ENCODE assay signal across 24 mouse cellular contexts in genomic region chr9:88539546-88540224, GRCm38 (mm10). TPM values are rescaled to one million over a fixed set of nuclear protein-coding genes. Genes with fewer than 3 reads are reported as not detected.
A peak's percentile ranks its signal among the peaks of the same experiment; 100 is the strongest.
DNase-seq lines count a peak whose midpoint lies in the region; ATAC-seq lines count a peak whose summit lies in the region.
"Had no signal": no experiment of that assay in that cellular context is flagged by ENCODE, and none has a peak within 500 bp of the region (broad histone marks: within the 10 kb centered on the region; RNA-seq: fewer than 3 reads in every experiment).

No protein-coding gene starts in this region.

- H3K36me3 ChIP-seq in kidney, embryonic 14.5 days (ENCODE audit: control insufficient read depth, insufficient read depth, low read length) = no peaks in the 10 kb centered on the region
- H3K36me3 ChIP-seq: embryonic facial prominence, embryonic 13.5 days; forebrain, embryonic 10.5 days; heart, embryonic 10.5 days; heart, embryonic 15.5 days; hindbrain, embryonic 15.5 days had no signal

- no peak overlapping the region for H3K27ac ChIP-seq in kidney, embryonic 14.5 days (ENCODE audit: low read depth, low read length)
- H3K27ac ChIP-seq: embryonic facial prominence, embryonic 13.5 days; forebrain, embryonic 10.5 days; gastrocnemius, adult 2 months; heart, embryonic 10.5 days; heart, embryonic 15.5 days; hindbrain, embryonic 15.5 days had no signal

- DNase-seq in 3134 (ENCODE audit: extremely low read depth, insufficient read length, low spot score) (peak; percentile 23), 3T3-L1 (ENCODE audit: low read depth, low spot score) (peak; percentile 64)
- no peak for DNase-seq in thymus, postnatal 10 days (ENCODE audit: low spot score in 2 of 2)
- no peak for DNase-seq in embryo, embryonic 10 days (ENCODE audit: low spot score)
- DNase-seq: adrenal gland, postnatal 10 days; cerebellum, adult 11 months; cerebellum, adult 8-10 months; cerebellum, postnatal 14 days; gastrocnemius, adult 2 months; gastrocnemius, postnatal 25 days; heart, adult 18-20 months; heart, postnatal 14 days had no signal

- peak; percentile 85 for ATAC-seq in common myeloid progenitor, adult 5-6 weeks (replicated peaks; ENCODE audit: low read depth, poor library complexity, severe bottlenecking)
- ATAC-seq in megakaryocyte, adult 5-6 weeks (ENCODE audit: poor library complexity, severe bottlenecking) = peak; percentile 89
- no peak for ATAC-seq in kidney, embryonic 14.5 days (ENCODE audit: low FRiP score, low TSS enrichment)
- no peak for ATAC-seq in erythroid progenitor cell, adult 5-6 weeks (replicated peaks; ENCODE audit: low FRiP score, poor library complexity, severe bottlenecking)
- ATAC-seq: forebrain, embryonic 14.5 days had no signal

- H3K4me3 ChIP-seq in kidney, embryonic 14.5 days (ENCODE audit: low read length) = no peak overlapping the region
- H3K4me3 ChIP-seq: embryonic facial prominence, embryonic 13.5 days; forebrain, embryonic 10.5 days; gastrocnemius, adult 2 months; heart, embryonic 10.5 days; heart, embryonic 15.5 days; hindbrain, embryonic 15.5 days had no signal

- no peak overlapping the region for H3K4me2 ChIP-seq in kidney, embryonic 14.5 days (replicated peaks; ENCODE audit: low read depth, low read length)
- H3K4me2 ChIP-seq: embryonic facial prominence, embryonic 13.5 days; heart, embryonic 15.5 days; hindbrain, embryonic 15.5 days had no signal

- no peaks in the 10 kb centered on the region for H3K27me3 ChIP-seq in kidney, embryonic 14.5 days (ENCODE audit: control insufficient read depth, insufficient read depth, low read length)
- H3K27me3 ChIP-seq: CH12.LX; embryonic facial prominence, embryonic 13.5 days; heart, embryonic 15.5 days; hindbrain, embryonic 15.5 days had no signal

- H3K4me1 ChIP-seq in kidney, embryonic 14.5 days (ENCODE audit: control insufficient read depth, insufficient read depth, low read length) = no peaks in the 10 kb centered on the region
- H3K4me1 ChIP-seq: embryonic facial prominence, embryonic 13.5 days; forebrain, embryonic 10.5 days; heart, embryonic 10.5 days; heart, embryonic 15.5 days; hindbrain, embryonic 15.5 days had no signal

- WGBS in kidney, embryonic 14.5 days = 66% methylated on average over 5 of the region's 5 CpGs

- no peak overlapping the region for H3K9ac ChIP-seq in kidney, embryonic 14.5 days (ENCODE audit: low read depth, low read length)
- H3K9ac ChIP-seq: embryonic facial prominence, embryonic 13.5 days; heart, embryonic 15.5 days; hindbrain, embryonic 15.5 days had no signal

- H3K9me3 ChIP-seq in kidney, embryonic 14.5 days (ENCODE audit: control insufficient read depth, low read length) = no peaks in the 10 kb centered on the region
- H3K9me3 ChIP-seq: embryonic facial prominence, embryonic 13.5 days; forebrain, embryonic 10.5 days; heart, embryonic 10.5 days; heart, embryonic 15.5 days; hindbrain, embryonic 15.5 days had no signal

RNA-seq across cellular contexts. Expression of gene Zfp949, which starts 8.1 kb away (rescaled TPM):
- 10.4 and 11.4 TPM in 2 replicates for total RNA-seq in common myeloid progenitor, adult 5-6 weeks (2017)
- total RNA-seq in megakaryocyte, adult 5-6 weeks (2015) = 4.3 and 4.6 TPM in 2 replicates
- total RNA-seq in megakaryocyte, adult 5-6 weeks (2017) = 7.2 and 8.9 TPM in 2 replicates
- polyA plus RNA-seq in kidney, embryonic 14.5 days (2014; fragmentation: Nextera tagmentation; extraction: Ambion mirVana) = 7.4 and 9.0 TPM in 2 replicates
- 18.0 and 32.7 TPM in 2 replicates for total RNA-seq in erythroid progenitor cell, adult 5-6 weeks (2015; ENCODE audit: low replicate concordance)
- total RNA-seq in erythroid progenitor cell, adult 5-6 weeks (2017; ENCODE audit: low replicate concordance) = 27.9 and 35.7 TPM in 2 replicates

RNA-seq across cellular contexts. Expression of gene Trim43a, which starts 41.0 kb away (rescaled TPM):
- not detected in 2 replicates for total RNA-seq in common myeloid progenitor, adult 5-6 weeks (2017)
- not detected in 2 replicates for total RNA-seq in megakaryocyte, adult 5-6 weeks (2015)
- total RNA-seq in megakaryocyte, adult 5-6 weeks (2017) = not detected in 2 replicates
- polyA plus RNA-seq in kidney, embryonic 14.5 days (2014; fragmentation: Nextera tagmentation; extraction: Ambion mirVana) = not detected in 2 replicates
- not detected in 2 replicates for total RNA-seq in erythroid progenitor cell, adult 5-6 weeks (2015; ENCODE audit: low replicate concordance)
- not detected in 2 replicates for total RNA-seq in erythroid progenitor cell, adult 5-6 weeks (2017; ENCODE audit: low replicate concordance)
- total RNA-seq: gastrocnemius, postnatal 25 days; heart, adult 18-20 months had no signal
- polyA plus RNA-seq: forebrain, embryonic 10.5 days; hindbrain, embryonic 11.5 days had no signal

RNA-seq across cellular contexts. Expression of gene Syncrip, which starts 57.3 kb away (rescaled TPM):
- total RNA-seq in common myeloid progenitor, adult 5-6 weeks (2017) = 305 and 315 TPM in 2 replicates
- 113 and 121 TPM in 2 replicates for total RNA-seq in megakaryocyte, adult 5-6 weeks (2015)
- total RNA-seq in megakaryocyte, adult 5-6 weeks (2017) = 116 and 128 TPM in 2 replicates
- 88.9 and 153 TPM in 2 replicates for polyA plus RNA-seq in kidney, embryonic 14.5 days (2014; fragmentation: Nextera tagmentation; extraction: Ambion mirVana)
- total RNA-seq in erythroid progenitor cell, adult 5-6 weeks (2015; ENCODE audit: low replicate concordance) = 80.0 and 119 TPM in 2 replicates
- 69.6 and 108 TPM in 2 replicates for total RNA-seq in erythroid progenitor cell, adult 5-6 weeks (2017; ENCODE audit: low replicate concordance)

Comparison
In these comparisons a context has a peak if more than half of its experiments do, and no peak if none do; other contexts are left out.
1. DNase-seq: peak in 3134 (single experiment) and 3T3-L1 (single experiment); none in thymus, postnatal 10 days (0 of 2) and embryo, embryonic 10 days (single experiment).
2. ATAC-seq: peak in common myeloid progenitor, adult 5-6 weeks (single experiment) and megakaryocyte, adult 5-6 weeks (single experiment); none in kidney, embryonic 14.5 days (single experiment) and erythroid progenitor cell, adult 5-6 weeks (single experiment).